Mouse (Mus musculus): Measurements from ENCODE around the gene Gm39115.

DNA sequence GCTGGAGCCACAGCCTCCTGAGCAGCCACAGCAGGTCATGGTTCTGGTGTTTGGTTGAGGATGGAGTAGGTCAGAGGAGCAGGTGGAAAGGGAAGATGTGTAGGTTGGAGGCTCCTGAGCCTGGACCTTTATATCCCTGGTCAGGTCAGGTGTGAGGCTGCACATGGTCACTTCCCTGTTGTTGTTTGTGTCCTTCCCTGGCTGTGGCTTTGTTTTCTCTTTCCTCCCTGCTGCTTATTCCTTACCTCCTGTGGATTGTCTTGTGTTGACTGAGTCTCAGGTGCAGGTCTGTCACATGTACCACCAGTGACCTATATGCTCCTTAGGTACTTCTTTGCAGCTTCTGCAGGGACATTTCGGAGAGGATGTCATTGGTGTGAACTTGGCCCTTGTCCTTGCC is 8.7 kb upstream of the Gm39115 start, which contains the start of gene Gm45337:
- TF ChIP-seq CTCF (IDR thresholded peaks at IDR 0.05; ENCODE audit: low read depth), result no peak
- no peak for TF ChIP-seq EP300 (IDR thresholded peaks at IDR 0.05; ENCODE audit: low read depth)

Measured in heart, postnatal 0 days (tissue).